Mouse (Mus musculus): ENCODE data around the gene Sarnp. TPM values are rescaled to one million over a fixed set of nuclear protein-coding genes. Genes with fewer than 3 reads are reported as not detected.

The Sarnp gene
- total RNA-seq, 2 experiments from 2014 or later: 35.6 to 39.7 TPM

- no peak for DNase-seq
Observed at GRCm38 (mm10) chr10:128917400-128917799, 100.3 kb downstream of the Sarnp start.

- DNase-seq: peak; percentile 58 to 59
Observed at GRCm38 (mm10) chr10:128918246-128918645, 101.1 kb downstream of the Sarnp start.

- peak; percentile 51 to 53 for DNase-seq
Observed at GRCm38 (mm10) chr10:128919203-128919631, 102.1 kb downstream of the Sarnp start.

- DNase-seq: no peak
Observed at GRCm38 (mm10) chr10:128919966-128920365, 102.8 kb downstream of the Sarnp start.

GRCm38 (mm10) chr10:128920736-128921161 lies 103.6 kb downstream of the Sarnp start:
- DNase-seq: peak; percentile 55 to 66

- DNase-seq: no peak
Observed at GRCm38 (mm10) chr10:128921251-128921650, 104.1 kb downstream of the Sarnp start.

GRCm38 (mm10) chr10:128921883-128922821 lies 105.0 kb downstream of the Sarnp start:
- peak in 1 of 2 experiments; percentile 24 for DNase-seq

- no peak for DNase-seq
Observed at GRCm38 (mm10) chr10:128922822-128923012, 105.6 kb downstream of the Sarnp start, which contains the start of gene Rdh5. Gene Rdh5 (minus strand): TSS chr10:128922888.

- DNase-seq: peak; percentile 97 to 98
Observed at GRCm38 (mm10) chr10:128923013-128923691, 106.0 kb downstream of the Sarnp start.

- DNase-seq: peak in 1 of 2 experiments; percentile 45
Observed at GRCm38 (mm10) chr10:128923935-128924334, 106.8 kb downstream of the Sarnp start, which contains the start of gene Bloc1s1. Gene Bloc1s1 (minus strand): TSS chr10:128924035.

Other genes starting within 250 kb of the Sarnp start
- 1 to 10 TPM; 6.4 to 8.6 TPM for gene Erbb3, start 227.7 kb upstream of the Sarnp start, total RNA-seq (2021)
- 100 to 1,000 TPM; 257 to 282 TPM for gene Rps26, start 190.6 kb upstream of the Sarnp start, total RNA-seq (2021)
- 1 to 10 TPM; 1.7 to 1.8 TPM for gene Ikzf4, start 171.3 kb upstream of the Sarnp start, total RNA-seq (2021)
- 10 to 100 TPM; 22.3 to 28.2 TPM for gene Suox, start 143.3 kb upstream of the Sarnp start, total RNA-seq (2021)
- 10 to 100 TPM; 76.5 to 84.4 TPM for gene Rab5b, start 121.1 kb upstream of the Sarnp start, total RNA-seq (2021)
- 1 to 10 TPM in 1 of 2 experiments, under 1 TPM in 1; 0.65 to 1.1 TPM for gene Pmel, start 113.1 kb upstream of the Sarnp start, total RNA-seq (2021)
- 1 to 10 TPM; 8.2 to 9.1 TPM for gene Cdk2, start 112.3 kb upstream of the Sarnp start, total RNA-seq (2021)
- 10 to 100 TPM; 11.5 to 16.1 TPM for gene Dgka, start 72.5 kb upstream of the Sarnp start, total RNA-seq (2021)
- 10 to 100 TPM in 1 of 2 experiments, 1 to 10 TPM in 1; 10.0 to 10.1 TPM for gene Pym1, start 69.4 kb upstream of the Sarnp start, total RNA-seq (2021)
- gene Mmp19, start 26.4 kb upstream of the Sarnp start, total RNA-seq (2021): 1 to 10 TPM; 1.9 to 3.7 TPM
- gene Dnajc14, start 13.3 kb upstream of the Sarnp start, total RNA-seq (2021): 10 to 100 TPM; 34.0 to 35.3 TPM
- gene Tmem198b, start 13.0 kb upstream of the Sarnp start, total RNA-seq (2021): 1 to 10 TPM; 4.6 to 5.6 TPM
- 1 to 10 TPM; 8.1 to 9.7 TPM for gene Ormdl2, start 4.3 kb downstream of the Sarnp start, total RNA-seq (2021)
- gene Gdf11, start 74.4 kb downstream of the Sarnp start, total RNA-seq (2021): 1 to 10 TPM; 2.3 to 2.6 TPM
- gene Cd63, start 83.7 kb downstream of the Sarnp start, total RNA-seq (2021): 100 to 1,000 TPM; 144 to 158 TPM
- gene Rdh5, start 105.6 kb downstream of the Sarnp start, total RNA-seq (2021): 1 to 10 TPM; 4.3 to 4.7 TPM
- gene Bloc1s1, start 106.7 kb downstream of the Sarnp start, total RNA-seq (2021): 100 to 1,000 TPM; 194 to 199 TPM
- 100 to 1,000 TPM; 144 to 148 TPM for gene Itga7, start 116.5 kb downstream of the Sarnp start, total RNA-seq (2021)
- not detected for gene Mettl7b, start 143.7 kb downstream of the Sarnp start, total RNA-seq (2021)
- gene Olfr9, start 172.1 kb downstream of the Sarnp start, total RNA-seq (2021): not detected
- gene Olfr763, start 193.5 kb downstream of the Sarnp start, total RNA-seq (2021): not detected
- gene Olfr764-ps1, start 222.6 kb downstream of the Sarnp start, total RNA-seq (2021): not detected
- not detected for gene Olfr765, start 232.7 kb downstream of the Sarnp start, total RNA-seq (2021)

Data from heart, adult 18-20 months (tissue).